Mouse (Mus musculus): ENCODE results near the gene Alpk3. TPM values are rescaled to one million over a fixed set of nuclear protein-coding genes. Genes with fewer than 3 reads are reported as not detected.

Gene Alpk3
- 0.07 and 0.15 TPM in 2 replicates for polyA plus RNA-seq (2012; rRNA removed; ENCODE audit: low replicate concordance)

GRCm38 (mm10) chr7:81057471-81057870 lies at the start of gene Alpk3:
Gene Alpk3, plus strand, starts transcription at chr7:81057600.

GRCm38 (mm10) chr7:81114555-81114954 lies 57.2 kb downstream of the Alpk3 start, which contains the start of gene Slc28a1:
Gene Slc28a1, plus strand, starts transcription at chr7:81114799.

Other genes starting within 250 kb of the Alpk3 start
- 55.5 and 108 TPM in 2 replicates for gene Iqgap1, start 231.6 kb upstream of the Alpk3 start, polyA plus RNA-seq (2012; rRNA removed; ENCODE audit: low replicate concordance)
- 2.8 and 6.7 TPM in 2 replicates for gene Zscan2, start 196.7 kb upstream of the Alpk3 start, polyA plus RNA-seq (2012; rRNA removed; ENCODE audit: low replicate concordance)
- 12.1 and 23.6 TPM in 2 replicates for gene Wdr73, start 156.3 kb upstream of the Alpk3 start, polyA plus RNA-seq (2012; rRNA removed; ENCODE audit: low replicate concordance)
- gene Nmb, start 152.5 kb upstream of the Alpk3 start, polyA plus RNA-seq (2012; rRNA removed; ENCODE audit: low replicate concordance): 5.0 and 6.4 TPM in 2 replicates
- 40.6 and 67.2 TPM in 2 replicates for gene Sec11a, start 109.8 kb upstream of the Alpk3 start, polyA plus RNA-seq (2012; rRNA removed; ENCODE audit: low replicate concordance)
- 16.8 and 32.1 TPM in 2 replicates for gene Zfp592, start 63.9 kb upstream of the Alpk3 start, polyA plus RNA-seq (2012; rRNA removed; ENCODE audit: low replicate concordance)
- 0.12 and 0.17 TPM in 2 replicates for gene Slc28a1, start 57.2 kb downstream of the Alpk3 start, polyA plus RNA-seq (2012; rRNA removed; ENCODE audit: low replicate concordance)
- 22.4 and 25.2 TPM in 2 replicates for gene Pde8a, start 156.0 kb downstream of the Alpk3 start, polyA plus RNA-seq (2012; rRNA removed; ENCODE audit: low replicate concordance)

All from subcutaneous adipose tissue, adult 2 months (tissue).